Mouse (Mus musculus): ENCODE measurements at regions not wholly inside any gene's neighbourhood (a gene's known extent, or its start where the extent isn't known, plus 50 kb on each side); places are given as distances from the start of the nearest gene placed in this dataset.

DNA sequence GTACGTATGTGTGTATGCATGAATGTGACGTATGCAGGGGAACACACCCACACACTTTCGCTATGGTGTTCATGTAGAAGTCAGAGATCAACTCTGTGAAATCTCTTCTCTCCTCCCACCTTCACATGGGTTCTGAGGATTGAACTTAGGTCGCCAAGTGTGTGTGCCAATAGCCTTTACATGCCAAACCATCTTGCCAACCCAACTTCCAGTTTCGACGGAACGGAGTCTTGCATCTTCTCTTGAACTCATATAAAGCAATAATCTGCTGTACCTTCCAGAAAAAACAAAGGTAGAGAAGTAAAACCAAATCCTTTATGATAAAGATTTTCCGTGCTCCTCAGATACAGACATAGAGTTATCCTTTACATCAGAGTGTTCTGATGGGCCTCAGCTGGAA is 208.4 kb upstream of the Epha4 start:
- no peaks in the 10 kb centered on the region for H3K36me3 ChIP-seq (ENCODE audit: control insufficient read depth, insufficient read depth)
- TF ChIP-seq POLR2A (IDR thresholded peaks at IDR 0.05; ENCODE audit: insufficient read length, low read depth) = no peak
- TF ChIP-seq TCF12 (IDR thresholded peaks at IDR 0.05; ENCODE audit: insufficient read depth, poor library complexity, severe bottlenecking) = no peak
- no peak for TF ChIP-seq MYOG (IDR thresholded peaks at IDR 0.05; ENCODE audit: control insufficient read depth in 1 of 3, insufficient read depth in 1 of 3, insufficient read length in 2 of 3, low read depth in 2 of 3)
- TF ChIP-seq TCF3 (IDR thresholded peaks at IDR 0.05; ENCODE audit: insufficient read length, low read depth) = no peak
- TF ChIP-seq CEBPB (IDR thresholded peaks at IDR 0.05; ENCODE audit: insufficient read depth, poor library complexity, severe bottlenecking) = no peak
- TF ChIP-seq USF1 (IDR thresholded peaks at IDR 0.05; ENCODE audit: low read depth) = no peak
- TF ChIP-seq SRF (IDR thresholded peaks at IDR 0.05; ENCODE audit: control insufficient read depth, insufficient read length, low read depth) = no peak
- TF ChIP-seq REST (IDR thresholded peaks at IDR 0.05; ENCODE audit: insufficient read depth, insufficient read length) = no peak
- no peak for TF ChIP-seq E2F4 (IDR thresholded peaks at IDR 0.05; ENCODE audit: insufficient read depth)
- TF ChIP-seq POLR2AphosphoS2 (IDR thresholded peaks at IDR 0.05; ENCODE audit: insufficient read length, low read depth) = no peak
- no peak for TF ChIP-seq MAX (IDR thresholded peaks at IDR 0.05; ENCODE audit: low read depth)
- no peak for TF ChIP-seq MYOD1 (IDR thresholded peaks at IDR 0.05; ENCODE audit: control insufficient read depth in 1 of 3, insufficient read length in 2 of 3, low read depth in 2 of 3)

GRCm38 (mm10) chr1:77720859-77721258 is 206.0 kb upstream of the Epha4 start:
- H3K79me2 ChIP-seq (ENCODE audit: control insufficient read depth, insufficient read depth) = no peaks in the 10 kb centered on the region
- H3K27me3 ChIP-seq (ENCODE audit: control insufficient read depth, insufficient read depth, insufficient read length) = no peaks in the 10 kb centered on the region
- no peaks in the 10 kb centered on the region for H3K36me3 ChIP-seq (ENCODE audit: control insufficient read depth, insufficient read depth)
- H3K4me2 ChIP-seq (ENCODE audit: low read depth) = no peak overlapping the region
- TF ChIP-seq MYOD1 (IDR thresholded peaks at IDR 0.05; ENCODE audit: control insufficient read depth in 1 of 3, insufficient read length in 2 of 3, low read depth in 2 of 3) = no peak
- no peak for TF ChIP-seq USF1 (IDR thresholded peaks at IDR 0.05; ENCODE audit: low read depth)
- TF ChIP-seq SRF (IDR thresholded peaks at IDR 0.05; ENCODE audit: control insufficient read depth, insufficient read length, low read depth) = no peak
- no peak for TF ChIP-seq TCF12 (IDR thresholded peaks at IDR 0.05; ENCODE audit: insufficient read depth, poor library complexity, severe bottlenecking)
- TF ChIP-seq MYOG (IDR thresholded peaks at IDR 0.05; ENCODE audit: control insufficient read depth in 1 of 3, insufficient read depth in 1 of 3, insufficient read length in 2 of 3, low read depth in 2 of 3) = no peak
- TF ChIP-seq E2F4 (IDR thresholded peaks at IDR 0.05; ENCODE audit: insufficient read depth) = no peak
- no peak for TF ChIP-seq TCF3 (IDR thresholded peaks at IDR 0.05; ENCODE audit: insufficient read length, low read depth)
- no peak for TF ChIP-seq POLR2A (IDR thresholded peaks at IDR 0.05; ENCODE audit: insufficient read length, low read depth)
- TF ChIP-seq MAX (IDR thresholded peaks at IDR 0.05; ENCODE audit: low read depth) = no peak
- no peak for TF ChIP-seq CEBPB (IDR thresholded peaks at IDR 0.05; ENCODE audit: insufficient read depth, poor library complexity, severe bottlenecking)
- TF ChIP-seq POLR2AphosphoS2 (IDR thresholded peaks at IDR 0.05; ENCODE audit: insufficient read length, low read depth) = no peak
- no peak for TF ChIP-seq REST (IDR thresholded peaks at IDR 0.05; ENCODE audit: insufficient read depth, insufficient read length)
- no peak overlapping the region for H3ac ChIP-seq (ENCODE audit: control insufficient read depth, insufficient read length)
- H3K4me3 ChIP-seq = no peak overlapping the region

More for the DNA sequence above, 208.4 kb upstream of the Epha4 start:
- H3ac ChIP-seq (ENCODE audit: control insufficient read depth, insufficient read length) = no peak overlapping the region
- H3K4me2 ChIP-seq (ENCODE audit: low read depth) = no peak overlapping the region
- no peaks in the 10 kb centered on the region for H3K27me3 ChIP-seq (ENCODE audit: control insufficient read depth, insufficient read depth, insufficient read length)
- no peak overlapping the region for H3K4me3 ChIP-seq
- no peaks in the 10 kb centered on the region for H3K79me2 ChIP-seq (ENCODE audit: control insufficient read depth, insufficient read depth)

DNA sequence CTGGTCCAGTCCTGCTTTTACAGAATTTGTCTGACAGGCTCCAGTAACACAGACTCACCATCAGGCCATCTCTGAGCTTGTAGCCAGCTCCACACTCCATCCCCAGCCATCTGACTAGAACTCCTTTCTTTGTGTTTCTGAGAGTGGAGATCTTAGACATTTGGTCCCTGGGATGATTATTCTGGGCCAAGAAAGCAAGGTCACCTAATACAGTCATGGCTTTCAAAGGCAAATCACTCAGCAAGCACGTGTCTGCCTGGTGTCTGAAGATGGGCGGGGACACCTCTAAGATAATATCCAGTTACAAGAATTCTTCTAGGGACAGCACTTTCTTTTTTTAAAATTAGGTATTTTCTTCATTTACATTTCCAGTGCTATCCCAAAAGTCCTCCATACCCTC is 198.1 kb upstream of the Epha4 start:
- Histone ChIP-seq H3K27me3 (ENCODE audit: control insufficient read depth, insufficient read depth, insufficient read length) (no peaks in the 10 kb centered on the region), H3ac (ENCODE audit: control insufficient read depth, insufficient read length) (no peak overlapping the region), H3K79me2 (ENCODE audit: control insufficient read depth, insufficient read depth) (no peaks in the 10 kb centered on the region), H3K4me2 (ENCODE audit: low read depth) (no peak overlapping the region), H3K4me3 (no peak overlapping the region), H3K36me3 (ENCODE audit: control insufficient read depth, insufficient read depth) (no peaks in the 10 kb centered on the region)
- TF ChIP-seq MYOG (IDR thresholded peaks at IDR 0.05; ENCODE audit: control insufficient read depth in 1 of 3, insufficient read depth in 1 of 3, insufficient read length in 2 of 3, low read depth in 2 of 3) (no peak), REST (IDR thresholded peaks at IDR 0.05; ENCODE audit: insufficient read depth, insufficient read length) (no peak), MAX (IDR thresholded peaks at IDR 0.05; ENCODE audit: low read depth) (no peak), TCF12 (IDR thresholded peaks at IDR 0.05; ENCODE audit: insufficient read depth, poor library complexity, severe bottlenecking) (no peak), POLR2AphosphoS2 (IDR thresholded peaks at IDR 0.05; ENCODE audit: insufficient read length, low read depth) (no peak), E2F4 (IDR thresholded peaks at IDR 0.05; ENCODE audit: insufficient read depth) (no peak), SRF (IDR thresholded peaks at IDR 0.05; ENCODE audit: control insufficient read depth, insufficient read length, low read depth) (no peak), CEBPB (IDR thresholded peaks at IDR 0.05; ENCODE audit: insufficient read depth, poor library complexity, severe bottlenecking) (no peak), USF1 (IDR thresholded peaks at IDR 0.05; ENCODE audit: low read depth) (no peak), TCF3 (IDR thresholded peaks at IDR 0.05; ENCODE audit: insufficient read length, low read depth) (no peak)

DNA sequence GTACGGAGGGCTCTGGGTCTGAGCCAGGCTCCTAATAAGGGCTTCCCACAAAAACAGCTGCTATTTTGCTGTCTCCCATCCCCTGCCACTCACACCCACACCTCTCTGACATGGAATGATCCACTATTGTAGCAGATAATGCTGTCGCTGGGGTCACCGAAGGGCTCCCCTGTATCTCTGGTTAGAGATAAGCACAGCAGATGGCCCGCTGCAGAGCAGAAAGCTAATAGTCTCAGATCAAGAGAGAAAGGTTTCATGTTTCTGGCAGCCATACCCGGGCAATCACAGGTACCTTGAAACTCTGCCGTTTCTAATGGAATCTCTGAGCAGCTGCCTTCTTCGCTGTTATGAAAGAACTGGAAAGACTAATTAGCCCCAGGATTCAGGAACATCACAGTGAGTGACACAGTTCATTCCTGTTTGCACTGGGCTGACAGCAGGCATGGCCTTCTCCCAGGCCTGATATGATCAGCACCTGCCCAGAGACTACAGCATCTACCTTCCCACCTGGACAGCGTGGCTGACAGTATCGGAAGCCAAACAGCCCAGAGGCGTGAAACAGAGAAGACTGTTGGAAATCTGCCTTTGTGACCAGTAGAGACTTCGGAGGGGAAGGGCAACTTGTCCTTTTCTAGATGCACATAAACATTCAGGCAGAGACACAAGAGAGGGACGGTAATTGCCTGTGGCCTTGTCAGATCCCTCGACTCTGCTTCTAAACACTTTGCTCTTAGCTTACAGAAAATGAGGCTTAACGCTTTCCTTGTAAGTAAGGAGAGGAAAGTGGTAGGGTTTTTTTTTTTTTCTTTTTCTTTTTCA is 193.5 kb upstream of the Epha4 start:
- Histone ChIP-seq H3K36me3 (ENCODE audit: control insufficient read depth, insufficient read depth) (no peaks in the 10 kb centered on the region), H3K79me2 (ENCODE audit: control insufficient read depth, insufficient read depth) (no peaks in the 10 kb centered on the region), H3K4me3 (no peak overlapping the region), H3ac (ENCODE audit: control insufficient read depth, insufficient read length) (no peak overlapping the region), H3K4me2 (ENCODE audit: low read depth) (no peak overlapping the region), H3K27me3 (ENCODE audit: control insufficient read depth, insufficient read depth, insufficient read length) (no peaks in the 10 kb centered on the region)
- TF ChIP-seq MAX (IDR thresholded peaks at IDR 0.05; ENCODE audit: low read depth) (no peak), TCF12 (IDR thresholded peaks at IDR 0.05; ENCODE audit: insufficient read depth, poor library complexity, severe bottlenecking) (no peak), SRF (IDR thresholded peaks at IDR 0.05; ENCODE audit: control insufficient read depth, insufficient read length, low read depth) (no peak), MYOG (IDR thresholded peaks at IDR 0.05; ENCODE audit: control insufficient read depth in 1 of 3, insufficient read depth in 1 of 3, insufficient read length in 2 of 3, low read depth in 2 of 3) (no peak), MYOD1 (IDR thresholded peaks at IDR 0.05; ENCODE audit: control insufficient read depth in 1 of 3, insufficient read length in 2 of 3, low read depth in 2 of 3) (no peak), CEBPB (IDR thresholded peaks at IDR 0.05; ENCODE audit: insufficient read depth, poor library complexity, severe bottlenecking) (no peak), POLR2AphosphoS2 (IDR thresholded peaks at IDR 0.05; ENCODE audit: insufficient read length, low read depth) (no peak), USF1 (IDR thresholded peaks at IDR 0.05; ENCODE audit: low read depth) (no peak), TCF3 (IDR thresholded peaks at IDR 0.05; ENCODE audit: insufficient read length, low read depth) (no peak), REST (IDR thresholded peaks at IDR 0.05; ENCODE audit: insufficient read depth, insufficient read length) (no peak), POLR2A (IDR thresholded peaks at IDR 0.05; ENCODE audit: insufficient read length, low read depth) (no peak), E2F4 (IDR thresholded peaks at IDR 0.05; ENCODE audit: insufficient read depth) (no peak)

Measured in myocyte (in vitro differentiated cells).